In genomic region chr5:142907803-142908559, GRCm38 (mm10) we compare ENCODE assay signal across 8 mouse cellular contexts. TPM values are rescaled to one million over a fixed set of nuclear protein-coding genes. Genes with fewer than 3 reads are reported as not detected.
DNase-seq lines count a peak whose midpoint lies in the region; ATAC-seq and TF ChIP-seq lines count a peak whose summit lies in the region.

No protein-coding gene starts in this region.

- H3K4me2 ChIP-seq in intestine, embryonic 15.5 days (replicated peaks), result peak overlapping the region; percentile 72
- H3K4me2 ChIP-seq in liver, embryonic 16.5 days (ENCODE audit: low read depth, low read length), result peak overlapping the region; percentile 91

- H3K9ac ChIP-seq in intestine, embryonic 15.5 days, result peak overlapping the region; percentile 48
- peak overlapping the region; percentile 100 for H3K9ac ChIP-seq in liver, embryonic 16.5 days (ENCODE audit: low read depth, low read length)

- H3K36me3 ChIP-seq in intestine, embryonic 15.5 days, result peaks cover 20% of the 10 kb centered on the region
- H3K36me3 ChIP-seq in liver, embryonic 16.5 days (ENCODE audit: control insufficient read depth, insufficient read depth), result peaks cover 24% of the 10 kb centered on the region
- peaks cover 34% of the 10 kb centered on the region for H3K36me3 ChIP-seq in small intestine, adult 2 months (ENCODE audit: control insufficient read depth, insufficient read depth, low read length)

- DNase-seq in ovary, postnatal 36 days (ENCODE audit: low spot score), result peak; percentile 83
- DNase-seq in ovary, postnatal 14 days (ENCODE audit: low spot score), result no peak
- DNase-seq in cerebellum, adult 8-10 months, result peak; percentile 54
- DNase-seq in gastrocnemius, postnatal 25 days, result peak; percentile 84
- DNase-seq in embryo, embryonic 9.5 days (ENCODE audit: extremely low spot score), result no peak

- no peak for ATAC-seq in intestine, embryonic 15.5 days
- no peak for ATAC-seq in liver, embryonic 16.5 days (ENCODE audit: low read depth)

- no peaks in the 10 kb centered on the region for H3K27me3 ChIP-seq in intestine, embryonic 15.5 days (replicated peaks)
- H3K27me3 ChIP-seq in liver, embryonic 16.5 days (ENCODE audit: control insufficient read depth, insufficient read depth, low read depth, low read length), result no peaks in the 10 kb centered on the region
- no peaks in the 10 kb centered on the region for H3K27me3 ChIP-seq in small intestine, adult 2 months (ENCODE audit: control insufficient read depth, insufficient read depth, low read length)

- peak overlapping the region; percentile 100 for H3K27ac ChIP-seq in intestine, embryonic 15.5 days
- peak overlapping the region; percentile 100 for H3K27ac ChIP-seq in liver, embryonic 16.5 days (ENCODE audit: low read length)
- peak overlapping the region; percentile 99 for H3K27ac ChIP-seq in small intestine, adult 2 months (ENCODE audit: insufficient read depth, low read depth, low read length)

- peaks cover 56% of the 10 kb centered on the region for H3K4me1 ChIP-seq in intestine, embryonic 15.5 days (replicated peaks)
- H3K4me1 ChIP-seq in liver, embryonic 16.5 days (ENCODE audit: control insufficient read depth, low read depth, low read length), result peaks cover 64% of the 10 kb centered on the region
- peaks cover 38% of the 10 kb centered on the region; the same call in 1 of the 2 replicates for H3K4me1 ChIP-seq in small intestine, adult 2 months (ENCODE audit: control insufficient read depth, insufficient read depth, insufficient read length, low read length)

- TF ChIP-seq CTCF in small intestine, adult 2 months (IDR thresholded peaks at IDR 0.05; ENCODE audit: extremely low read depth, insufficient read length, insufficient replicate concordance, low read depth, low read length), result peak; percentile 29; the same call in 1 of the 2 replicates

- peak overlapping the region; percentile 42 for H3K4me3 ChIP-seq in intestine, embryonic 15.5 days (replicated peaks)
- peak overlapping the region; percentile 99; the same call in 1 of the 2 replicates for H3K4me3 ChIP-seq in liver, embryonic 16.5 days (ENCODE audit: low read depth, low read length)
- peak overlapping the region; percentile 68 for H3K4me3 ChIP-seq in small intestine, adult 2 months (ENCODE audit: low read depth, low read length)

- H3K9me3 ChIP-seq in intestine, embryonic 15.5 days, result no peaks in the 10 kb centered on the region
- no peaks in the 10 kb centered on the region for H3K9me3 ChIP-seq in liver, embryonic 16.5 days (replicated peaks; ENCODE audit: control insufficient read depth, low read length)

- 50% methylated on average over 5 of the region's 5 CpGs for WGBS in intestine, embryonic 15.5 days
- 61% methylated on average over 5 of the region's 5 CpGs for whole genome bisulfite sequencing in liver, embryonic 16.5 days (ENCODE audit: insufficient replicate concordance)
- WGBS in small intestine, adult 2 months, result 31% methylated on average over 5 of the region's 5 CpGs

- TF ChIP-seq POLR2A in small intestine, adult 2 months (IDR thresholded peaks at IDR 0.05; ENCODE audit: low read depth, low read length), result peak; percentile 25; the same call in 1 of the 2 replicates

RNA-seq across cellular contexts. Expression of gene Actb, which starts 1.4 kb away (rescaled TPM):
- 100 to 1,000 TPM; 487 to 619 TPM for total RNA-seq in gastrocnemius, postnatal 25 days (2021)
- polyA plus RNA-seq in intestine, embryonic 15.5 days (2015; fragmentation: Nextera tagmentation; extraction: Ambion mirVana), result 14,579 and 17,104 TPM in 2 replicates
- polyA plus RNA-seq in liver, embryonic 16.5 days (2015; fragmentation: Nextera tagmentation; extraction: Ambion mirVana), result 6,197 and 6,568 TPM in 2 replicates
- polyA plus RNA-seq in small intestine, adult 2 months (2012; rRNA removed), result 4,701 and 11,894 TPM in 2 replicates

RNA-seq across cellular contexts. Expression of gene Fbxl18, which starts 12.8 kb away (rescaled TPM):
- 1 to 10 TPM; 5.6 to 6.8 TPM for total RNA-seq in gastrocnemius, postnatal 25 days (2021)
- polyA plus RNA-seq in intestine, embryonic 15.5 days (2015; fragmentation: Nextera tagmentation; extraction: Ambion mirVana), result 11.1 and 11.4 TPM in 2 replicates
- polyA plus RNA-seq in liver, embryonic 16.5 days (2015; fragmentation: Nextera tagmentation; extraction: Ambion mirVana), result 2.7 TPM in 2 replicates
- polyA plus RNA-seq in small intestine, adult 2 months (2012; rRNA removed), result 17.0 and 28.4 TPM in 2 replicates

RNA-seq across cellular contexts. Expression of gene Fscn1, which starts 52.2 kb away (rescaled TPM):
- 10 to 100 TPM; 13.4 to 17.6 TPM for total RNA-seq in gastrocnemius, postnatal 25 days (2021)
- polyA plus RNA-seq in intestine, embryonic 15.5 days (2015; fragmentation: Nextera tagmentation; extraction: Ambion mirVana), result 140 and 170 TPM in 2 replicates
- polyA plus RNA-seq in liver, embryonic 16.5 days (2015; fragmentation: Nextera tagmentation; extraction: Ambion mirVana), result 19.6 and 20.4 TPM in 2 replicates
- polyA plus RNA-seq in small intestine, adult 2 months (2012; rRNA removed), result 12.3 and 15.0 TPM in 2 replicates

Comparison
In these comparisons a context has a peak if more than half of its experiments do, and no peak if none do; other contexts are left out.
1. DNase-seq: peak in ovary, postnatal 36 days (single experiment), cerebellum, adult 8-10 months (single experiment) and gastrocnemius, postnatal 25 days (single experiment); none in ovary, postnatal 14 days (single experiment) and embryo, embryonic 9.5 days (single experiment).
2. H3K4me3 ChIP-seq: peak in every context shown above with its lines; median percentile 99 in liver, embryonic 16.5 days; 68 in small intestine, adult 2 months; 42 in intestine, embryonic 15.5 days.
3. Peak in every context shown above with its lines, with median percentiles within 50 percentile points of each other: H3K27ac ChIP-seq.